Mouse (Mus musculus): ENCODE data around the gene Slc38a3. TPM values are rescaled to one million over a fixed set of nuclear protein-coding genes. Genes with fewer than 3 reads are reported as not detected.

The Slc38a3 gene
- polyA plus RNA-seq, 1 experiment from 2014 or later = 2.9 TPM

- H3K27me3 ChIP-seq (replicated peaks) = no peaks in the 10 kb centered on the region
- peak overlapping the region; percentile 90 for H3K27ac ChIP-seq (ENCODE audit: poor library complexity, severe bottlenecking)
- H3K9ac ChIP-seq = peak overlapping the region; percentile 96
- H3K4me2 ChIP-seq = peak overlapping the region; percentile 99
- no peaks in the 10 kb centered on the region for H3K9me3 ChIP-seq (replicated peaks)
- peak; percentile 64 for ATAC-seq (ENCODE audit: insufficient number of reproducible peaks, low FRiP score)
- peaks cover 16% of the 10 kb centered on the region; the same call in 1 of the 2 replicates for H3K36me3 ChIP-seq
- peak overlapping the region; percentile 86 for H3K4me3 ChIP-seq
- H3K4me1 ChIP-seq (replicated peaks) = peaks cover 66% of the 10 kb centered on the region
- WGBS = 1% methylated on average over 33 of the region's 33 CpGs
Measured at GRCm38 (mm10) chr9:107633091-107633660, 36.2 kb downstream of the Slc38a3 start.

DNA sequence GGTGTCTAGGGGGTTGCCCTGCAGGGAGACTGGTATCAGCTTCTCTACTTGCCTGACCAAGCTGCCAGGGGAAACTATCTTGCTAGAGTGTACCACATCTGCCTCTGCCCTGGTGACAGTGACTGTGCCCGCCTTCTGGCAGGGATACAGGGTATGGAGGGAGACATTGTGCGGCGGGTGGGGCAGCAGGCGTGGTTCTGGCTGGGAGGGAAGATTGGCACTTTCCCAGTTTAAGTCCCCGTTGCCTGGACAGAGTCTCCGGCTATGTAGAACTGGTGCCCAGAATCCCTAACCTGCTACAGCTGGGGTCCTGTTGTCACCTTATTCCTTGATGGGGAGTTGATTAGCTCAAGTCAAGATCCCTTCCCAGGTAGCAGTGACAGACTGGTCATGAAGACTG, 36.9 kb downstream of the Slc38a3 start:
- Histone ChIP-seq H3K27ac (ENCODE audit: poor library complexity, severe bottlenecking) (peak overlapping the region; percentile 90), H3K36me3 (peaks cover 16% of the 10 kb centered on the region; the same call in 1 of the 2 replicates), H3K4me3 (peak overlapping the region; percentile 86), H3K4me1 (replicated peaks) (peaks cover 71% of the 10 kb centered on the region), H3K9ac (peak overlapping the region; percentile 96), H3K9me3 (replicated peaks) (no peaks in the 10 kb centered on the region), H3K4me2 (peak overlapping the region; percentile 99), H3K27me3 (replicated peaks) (no peaks in the 10 kb centered on the region)
- 64% methylated on average over 6 of the region's 6 CpGs for WGBS
- no peak for ATAC-seq (ENCODE audit: insufficient number of reproducible peaks, low FRiP score)

GRCm38 (mm10) chr9:107631861-107632260, 37.5 kb downstream of the Slc38a3 start:
- Histone ChIP-seq H3K36me3 (peaks cover 16% of the 10 kb centered on the region; the same call in 1 of the 2 replicates), H3K4me1 (replicated peaks) (peaks cover 71% of the 10 kb centered on the region), H3K4me2 (peak overlapping the region; percentile 99), H3K4me3 (no peak overlapping the region; the same call in 1 of the 2 replicates), H3K27me3 (replicated peaks) (no peaks in the 10 kb centered on the region), H3K9me3 (replicated peaks) (no peaks in the 10 kb centered on the region), H3K9ac (peak overlapping the region; percentile 53), H3K27ac (ENCODE audit: poor library complexity, severe bottlenecking) (0 out of 2 replicates have a peak overlapping the region, but pooled peaks have one; percentile 4)
- no peak for ATAC-seq (ENCODE audit: insufficient number of reproducible peaks, low FRiP score)
- 88% methylated on average over 8 of the region's 8 CpGs for WGBS

GRCm38 (mm10) chr9:107631311-107631826, 38.0 kb downstream of the Slc38a3 start:
- ATAC-seq (ENCODE audit: insufficient number of reproducible peaks, low FRiP score) = no peak
- Histone ChIP-seq H3K27me3 (replicated peaks) (no peaks in the 10 kb centered on the region), H3K4me3 (no peak overlapping the region), H3K9ac (peak overlapping the region; percentile 53; the same call in 1 of the 2 replicates), H3K27ac (ENCODE audit: poor library complexity, severe bottlenecking) (no peak overlapping the region), H3K9me3 (replicated peaks) (no peaks in the 10 kb centered on the region), H3K4me2 (peak overlapping the region; percentile 99; the same call in 1 of the 2 replicates), H3K36me3 (peaks cover 16% of the 10 kb centered on the region; the same call in 1 of the 2 replicates), H3K4me1 (replicated peaks) (peaks cover 73% of the 10 kb centered on the region)
- WGBS = 78% methylated on average over 9 of the region's 9 CpGs

GRCm38 (mm10) chr9:107630576-107630975, 38.8 kb downstream of the Slc38a3 start:
- no peaks in the 10 kb centered on the region for H3K27me3 ChIP-seq (replicated peaks)
- H3K4me3 ChIP-seq = 0 out of 2 replicates have a peak overlapping the region, but pooled peaks have one; percentile 7
- H3K27ac ChIP-seq (ENCODE audit: poor library complexity, severe bottlenecking) = peak overlapping the region; percentile 76
- WGBS = 18% methylated on average over 4 of the region's 4 CpGs
- H3K36me3 ChIP-seq = peaks cover 24% of the 10 kb centered on the region
- H3K9me3 ChIP-seq (replicated peaks) = no peaks in the 10 kb centered on the region
- H3K9ac ChIP-seq = peak overlapping the region; percentile 62
- no peak for ATAC-seq (ENCODE audit: insufficient number of reproducible peaks, low FRiP score)
- H3K4me1 ChIP-seq (replicated peaks) = peaks cover 75% of the 10 kb centered on the region
- H3K4me2 ChIP-seq = peak overlapping the region; percentile 41

DNA sequence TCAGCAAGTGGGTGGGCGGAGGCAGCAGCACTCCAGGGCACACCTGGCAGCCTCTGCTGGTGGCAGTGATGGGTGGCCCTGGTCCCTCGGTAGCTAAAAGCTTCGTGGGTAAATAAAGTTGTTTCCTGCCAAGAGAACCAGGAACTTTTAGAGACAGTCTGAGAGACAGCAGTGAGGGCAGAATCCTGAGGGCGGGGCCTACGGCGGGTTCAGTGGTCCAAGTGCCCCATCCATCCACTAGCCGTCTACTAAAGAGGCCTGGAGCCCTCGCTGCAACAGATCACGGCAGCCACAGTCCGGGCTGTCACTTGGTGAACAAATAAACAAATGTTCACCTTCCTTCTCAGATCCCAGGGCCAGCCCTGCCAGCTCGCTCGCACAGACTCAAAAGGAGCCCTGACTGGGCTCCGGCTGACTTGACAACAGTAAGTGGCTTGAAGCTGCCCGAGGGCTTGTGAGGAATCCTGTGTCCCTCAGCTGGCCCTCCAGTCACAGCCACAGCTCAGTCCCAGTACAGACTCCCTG, 39.4 kb downstream of the Slc38a3 start:
- ATAC-seq (ENCODE audit: insufficient number of reproducible peaks, low FRiP score) = no peak
- H3K27me3 ChIP-seq (replicated peaks) = no peaks in the 10 kb centered on the region
- peak overlapping the region; percentile 62 for H3K9ac ChIP-seq
- H3K9me3 ChIP-seq (replicated peaks) = no peaks in the 10 kb centered on the region
- no peak overlapping the region for H3K4me3 ChIP-seq
- H3K4me1 ChIP-seq (replicated peaks) = peaks cover 81% of the 10 kb centered on the region
- WGBS = 25% methylated on average over 14 of the region's 14 CpGs
- peak overlapping the region; percentile 41 for H3K4me2 ChIP-seq
- H3K27ac ChIP-seq (ENCODE audit: poor library complexity, severe bottlenecking) = peak overlapping the region; percentile 76
- peaks cover 30% of the 10 kb centered on the region for H3K36me3 ChIP-seq

- no peaks in the 10 kb centered on the region for H3K9me3 ChIP-seq (replicated peaks)
- peak overlapping the region; percentile 88 for H3K27ac ChIP-seq (ENCODE audit: poor library complexity, severe bottlenecking)
- peak overlapping the region; percentile 68 for H3K9ac ChIP-seq
- H3K4me2 ChIP-seq = peak overlapping the region; percentile 47
- peaks cover 87% of the 10 kb centered on the region for H3K4me1 ChIP-seq (replicated peaks)
- WGBS = 44% methylated on average over 4 of the region's 4 CpGs
- ATAC-seq (ENCODE audit: insufficient number of reproducible peaks, low FRiP score) = no peak
- H3K36me3 ChIP-seq = peaks cover 36% of the 10 kb centered on the region
- H3K27me3 ChIP-seq (replicated peaks) = no peaks in the 10 kb centered on the region
- H3K4me3 ChIP-seq = no peak overlapping the region
Measured at GRCm38 (mm10) chr9:107629411-107629730, 40.0 kb downstream of the Slc38a3 start.

DNA sequence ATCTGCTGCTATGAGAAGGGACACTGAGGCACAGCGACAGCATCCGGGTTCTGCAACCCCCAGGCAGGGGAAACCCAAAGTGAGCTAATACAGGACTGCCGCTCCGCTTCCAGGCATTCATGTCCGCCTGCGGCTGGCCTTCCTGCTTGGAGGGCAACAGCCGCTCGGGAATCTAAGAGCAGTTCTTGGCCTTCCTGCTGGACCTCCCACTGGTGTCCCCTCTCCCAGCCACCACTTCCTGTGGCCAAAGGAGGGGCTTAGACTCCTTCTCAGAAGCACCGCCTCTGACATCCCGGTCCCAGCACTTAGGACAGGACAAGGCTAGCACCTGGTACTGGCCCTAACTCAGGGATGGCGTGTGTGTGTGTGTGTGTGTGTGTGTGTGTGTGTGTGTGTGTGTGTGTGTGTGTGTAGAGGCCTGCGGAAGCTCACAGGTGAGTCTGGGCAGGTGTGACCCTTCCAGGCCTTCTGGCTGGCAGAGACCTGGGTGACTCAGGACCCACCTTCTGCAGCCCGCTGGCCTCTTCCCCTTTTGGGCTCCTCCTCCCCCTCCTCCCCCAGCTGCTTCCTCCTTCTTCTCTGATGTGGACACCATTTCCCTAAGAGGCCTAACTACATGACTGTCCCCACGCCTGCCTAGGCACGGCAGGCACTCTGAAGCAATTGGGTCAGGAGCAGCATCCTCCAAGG, 40.5 kb downstream of the Slc38a3 start:
- Histone ChIP-seq H3K27ac (ENCODE audit: poor library complexity, severe bottlenecking) (peak overlapping the region; percentile 88), H3K4me3 (no peak overlapping the region), H3K4me2 (peak overlapping the region; percentile 47), H3K4me1 (replicated peaks) (peaks cover 92% of the 10 kb centered on the region), H3K27me3 (replicated peaks) (no peaks in the 10 kb centered on the region), H3K9ac (peak overlapping the region; percentile 68), H3K36me3 (peaks cover 41% of the 10 kb centered on the region), H3K9me3 (replicated peaks) (no peaks in the 10 kb centered on the region)
- ATAC-seq (ENCODE audit: insufficient number of reproducible peaks, low FRiP score) = peak; percentile 26; the same call in 1 of the 2 replicates
- WGBS = 47% methylated on average over 15 of the region's 15 CpGs

- Histone ChIP-seq H3K4me3 (no peak overlapping the region), H3K9ac (peak overlapping the region; percentile 68), H3K4me2 (peak overlapping the region; percentile 47), H3K9me3 (replicated peaks) (no peaks in the 10 kb centered on the region), H3K36me3 (peaks cover 51% of the 10 kb centered on the region), H3K27ac (ENCODE audit: poor library complexity, severe bottlenecking) (peak overlapping the region; percentile 88), H3K27me3 (replicated peaks) (no peaks in the 10 kb centered on the region), H3K4me1 (replicated peaks) (peaks cover 89% of the 10 kb centered on the region)
- WGBS = 25% methylated on average over 20 of the region's 20 CpGs
- ATAC-seq (ENCODE audit: insufficient number of reproducible peaks, low FRiP score) = no peak
Measured at GRCm38 (mm10) chr9:107627387-107628255, 41.7 kb downstream of the Slc38a3 start.

GRCm38 (mm10) chr9:107626844-107627277, 42.5 kb downstream of the Slc38a3 start:
- Histone ChIP-seq H3K27ac (ENCODE audit: poor library complexity, severe bottlenecking) (peak overlapping the region; percentile 88), H3K4me3 (no peak overlapping the region), H3K9ac (peak overlapping the region; percentile 68), H3K4me1 (replicated peaks) (peaks cover 87% of the 10 kb centered on the region), H3K4me2 (peak overlapping the region; percentile 47), H3K36me3 (peaks cover 54% of the 10 kb centered on the region), H3K9me3 (replicated peaks) (no peaks in the 10 kb centered on the region), H3K27me3 (replicated peaks) (no peaks in the 10 kb centered on the region)
- 4% methylated on average over 2 of the region's 2 CpGs for whole genome bisulfite sequencing
- ATAC-seq (ENCODE audit: insufficient number of reproducible peaks, low FRiP score) = peak; percentile 59

Data from heart, embryonic 12.5 days (tissue).